Mouse (Mus musculus) T-helper 2 cell (primary cell): Measurements from ENCODE around the gene Mtor.

Source experiments
- in situ Hi-C: fragments of 300-600 bp; cut with MboI, MseI; formaldehyde crosslinking; loops from one replicate; pipeline ENCODE4 v1.15.1; 2025; ENCODE audit warnings: high pct_unique_total_duplicates

Mtor gene

GRCm38 (mm10) chr4:148448179-148448852, at the start of gene Mtor:
TSS of gene Mtor (plus strand) at chr4:148448611.
- in situ Hi-C loops: no loop called here

GRCm38 (mm10) chr4:148399437-148400094, 48.8 kb upstream of the Mtor start:
- in situ Hi-C loops: no loop called here

GRCm38 (mm10) chr4:148403402-148403801, 45.0 kb upstream of the Mtor start:
- in situ Hi-C loops: no loop called here

- in situ Hi-C loops: no loop called here
Observed at GRCm38 (mm10) chr4:148404748-148405147, 43.7 kb upstream of the Mtor start.

- in situ Hi-C loops: no loop called here
Observed at GRCm38 (mm10) chr4:148405255-148405788, 43.1 kb upstream of the Mtor start.

- in situ Hi-C loops: no loop called here
Observed at GRCm38 (mm10) chr4:148408256-148408975, 40.0 kb upstream of the Mtor start.

GRCm38 (mm10) chr4:148415575-148415974, 32.8 kb upstream of the Mtor start:
- in situ Hi-C loops: no loop called here

- in situ Hi-C loops: no loop called here
Observed at GRCm38 (mm10) chr4:148417074-148417526, 31.3 kb upstream of the Mtor start.

GRCm38 (mm10) chr4:148417559-148417958, 30.9 kb upstream of the Mtor start:
- in situ Hi-C loops: no loop called here

GRCm38 (mm10) chr4:148426950-148427850, 21.2 kb upstream of the Mtor start:
- in situ Hi-C loops: no loop called here

GRCm38 (mm10) chr4:148428544-148428943, 19.9 kb upstream of the Mtor start:
- in situ Hi-C loops: no loop called here

GRCm38 (mm10) chr4:148429121-148429520, 19.3 kb upstream of the Mtor start:
- in situ Hi-C loops: no loop called here

GRCm38 (mm10) chr4:148429686-148430085, 18.7 kb upstream of the Mtor start:
- in situ Hi-C loops: no loop called here

- in situ Hi-C loops: no loop called here
Observed at GRCm38 (mm10) chr4:148430880-148431519, 17.4 kb upstream of the Mtor start.

- in situ Hi-C loops: no loop called here
Observed at GRCm38 (mm10) chr4:148432488-148432887, 15.9 kb upstream of the Mtor start.

- in situ Hi-C loops: no loop called here
Observed at GRCm38 (mm10) chr4:148433336-148433735, 15.1 kb upstream of the Mtor start.

- in situ Hi-C loops: no loop called here
Observed at GRCm38 (mm10) chr4:148433813-148434212, 14.6 kb upstream of the Mtor start.

GRCm38 (mm10) chr4:148434554-148434953, 13.9 kb upstream of the Mtor start:
- in situ Hi-C loops: no loop called here

GRCm38 (mm10) chr4:148435106-148435505, 13.3 kb upstream of the Mtor start:
- in situ Hi-C loops: loop anchor here (5.0 kb wide), 1 partner anchor 263 kb away; no protein-coding TSS in a partner anchor

- in situ Hi-C loops: loop anchor here (5.0 kb wide), 1 partner anchor 263 kb away; no protein-coding TSS in a partner anchor
Observed at GRCm38 (mm10) chr4:148435657-148436330, 12.6 kb upstream of the Mtor start.
